8 mouse cellular contexts compared by ENCODE assay signal in the genomic region with DNA sequence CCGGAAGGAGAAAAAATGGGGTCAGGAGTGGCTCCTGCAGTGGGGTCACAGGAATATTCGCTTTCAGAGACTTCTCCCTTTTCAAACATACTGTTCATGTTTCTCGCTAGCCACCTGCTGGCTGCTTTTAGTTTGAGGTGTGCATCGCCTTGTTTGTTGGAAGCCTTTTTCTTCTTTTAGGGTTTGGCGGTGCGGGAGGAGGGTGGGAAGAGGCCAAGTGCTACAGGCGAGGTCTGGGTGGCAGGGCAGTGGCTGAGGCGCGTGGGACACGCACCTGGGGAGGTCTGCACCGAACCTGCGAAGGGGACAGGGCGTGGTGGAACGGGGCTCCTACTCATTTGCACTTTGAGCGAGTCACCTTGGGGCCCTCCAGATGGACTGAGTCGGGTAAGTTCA. TPM values are rescaled to one million over a fixed set of nuclear protein-coding genes. Genes with fewer than 3 reads are reported as not detected.
A peak's percentile ranks its signal among the peaks of the same experiment; 100 is the strongest.
DNase-seq lines count a peak whose midpoint lies in the region; ATAC-seq and TF ChIP-seq lines count a peak whose summit lies in the region.

No protein-coding gene starts in this region.

- in situ Hi-C loops in Patski (cut with MboI; ENCODE audit: low pct_unique_long_range_greater_than_20kb): no loop called here

- peak overlapping the region; percentile 77 for H3K4me2 ChIP-seq in heart, embryonic 15.5 days
- H3K4me2 ChIP-seq in forebrain, embryonic 12.5 days: peak overlapping the region; percentile 75
- H3K4me2 ChIP-seq in kidney, postnatal 0 days (ENCODE audit: low read length): peak overlapping the region; percentile 75

- H3K4me1 ChIP-seq in heart, embryonic 15.5 days (replicated peaks): peaks cover 11% of the 10 kb centered on the region
- H3K4me1 ChIP-seq in forebrain, embryonic 12.5 days: peaks cover 12% of the 10 kb centered on the region
- no peaks in the 10 kb centered on the region for H3K4me1 ChIP-seq in kidney, postnatal 0 days (replicated peaks; ENCODE audit: insufficient read depth, low read length)

- DNase-seq in heart, adult 8-10 months (ENCODE audit: low spot score): no peak
- no peak for DNase-seq in Patski (ENCODE audit: low read depth, low spot score)
- DNase-seq in kidney, postnatal 0 days (ENCODE audit: low spot score): peak; percentile 79
- peak; percentile 55 to 59 for DNase-seq in thymus, postnatal 10 days (ENCODE audit: low spot score in 2 of 2)
- no peak for DNase-seq in Muller cell, postnatal 12 days (ENCODE audit: inconsistent ontology term)

- TF ChIP-seq CTCF in Patski (IDR thresholded peaks at IDR 0.05): no peak
- TF ChIP-seq CTCF in kidney, postnatal 0 days (IDR thresholded peaks at IDR 0.05; ENCODE audit: low read depth): peak; percentile 56

- WGBS in heart, embryonic 15.5 days: 4% methylated on average over 16 of the region's 16 CpGs
- 4% methylated on average over 16 of the region's 16 CpGs for WGBS in forebrain, embryonic 12.5 days
- 2% methylated on average over 16 of the region's 16 CpGs for WGBS in kidney, postnatal 0 days

- peak overlapping the region; percentile 85 for H3K4me3 ChIP-seq in heart, embryonic 15.5 days
- H3K4me3 ChIP-seq in forebrain, embryonic 12.5 days (replicated peaks): peak overlapping the region; percentile 81
- peak overlapping the region; percentile 62 for H3K4me3 ChIP-seq in kidney, postnatal 0 days (replicated peaks; ENCODE audit: low read depth, low read length)

- peak overlapping the region; percentile 94 for H3K27ac ChIP-seq in heart, embryonic 15.5 days
- H3K27ac ChIP-seq in forebrain, embryonic 12.5 days: peak overlapping the region; percentile 88
- H3K27ac ChIP-seq in kidney, postnatal 0 days: peak overlapping the region; percentile 97

- POLR2A ChIA-PET in Patski (lab: Charles Lee): no interaction called here

- peak; percentile 7; the same call in 1 of the 2 replicates for ATAC-seq in heart, embryonic 15.5 days (replicated peaks; ENCODE audit: insufficient number of reproducible peaks, insufficient read depth, low FRiP score, low read depth)
- ATAC-seq in Patski: peak; percentile 31
- peak; percentile 3; the same call in 1 of the 2 replicates for ATAC-seq in forebrain, embryonic 12.5 days (ENCODE audit: low FRiP score)
- peak; percentile 17 for ATAC-seq in kidney, postnatal 0 days (replicated peaks; ENCODE audit: low FRiP score, low read depth)
- ATAC-seq in megakaryocyte-erythroid progenitor cell, adult 5-6 weeks (replicated peaks; ENCODE audit: low FRiP score, low TSS enrichment, poor library complexity, severe bottlenecking): peak; percentile 60

- no peaks in the 10 kb centered on the region for H3K9me3 ChIP-seq in heart, embryonic 15.5 days (replicated peaks)
- no peaks in the 10 kb centered on the region for H3K9me3 ChIP-seq in forebrain, embryonic 12.5 days
- H3K9me3 ChIP-seq in kidney, postnatal 0 days (replicated peaks; ENCODE audit: low read length): no peaks in the 10 kb centered on the region

- CTCF ChIA-PET in Patski (lab: Charles Lee): no interaction called here

- no peaks in the 10 kb centered on the region for H3K27me3 ChIP-seq in heart, embryonic 15.5 days
- H3K27me3 ChIP-seq in Patski: no peaks in the 10 kb centered on the region
- H3K27me3 ChIP-seq in forebrain, embryonic 12.5 days: no peaks in the 10 kb centered on the region
- no peaks in the 10 kb centered on the region for H3K27me3 ChIP-seq in kidney, postnatal 0 days (ENCODE audit: insufficient read depth, low read length)

- peak overlapping the region; percentile 88 for H3K9ac ChIP-seq in heart, embryonic 15.5 days
- H3K9ac ChIP-seq in forebrain, embryonic 12.5 days: peak overlapping the region; percentile 80
- H3K9ac ChIP-seq in kidney, postnatal 0 days (ENCODE audit: low read depth, low read length): peak overlapping the region; percentile 90

- peaks cover 16% of the 10 kb centered on the region for H3K36me3 ChIP-seq in heart, embryonic 15.5 days
- H3K36me3 ChIP-seq in forebrain, embryonic 12.5 days (replicated peaks): peaks cover 24% of the 10 kb centered on the region
- H3K36me3 ChIP-seq in kidney, postnatal 0 days (ENCODE audit: insufficient read depth, low read length): peaks cover 22% of the 10 kb centered on the region; the same call in 1 of the 2 replicates

RNA-seq across cellular contexts. Expression of a gene that starts 0.8 kb away (rescaled TPM):
- 6.7 and 8.4 TPM in 2 replicates for polyA plus RNA-seq in heart, embryonic 15.5 days (2015; fragmentation: Nextera tagmentation; extraction: Ambion mirVana)
- total RNA-seq in heart, adult 8-10 months (2022): 1 to 10 TPM; 3.1 to 4.7 (median 4.1) TPM
- polyA plus RNA-seq in Patski (2021): 5.7 TPM
- polyA plus RNA-seq in forebrain, embryonic 12.5 days (2016; fragmentation: Nextera tagmentation; extraction: Ambion mirVana): 8.2 and 8.7 TPM in 2 replicates
- polyA plus RNA-seq in kidney, postnatal 0 days (2015; fragmentation: Nextera tagmentation; extraction: Ambion mirVana): 7.0 and 9.7 TPM in 2 replicates
- total RNA-seq in megakaryocyte-erythroid progenitor cell, adult 5-6 weeks (2014; fragmentation: Nextera tagmentation): 4.5 TPM in 2 replicates
- 0.75 and 3.7 TPM in 2 replicates for total RNA-seq in megakaryocyte-erythroid progenitor cell, adult 5-6 weeks (2017)

RNA-seq across cellular contexts. Expression of a gene that starts 0.8 kb away (rescaled TPM):
- 36.6 and 47.4 TPM in 2 replicates for polyA plus RNA-seq in heart, embryonic 15.5 days (2015; fragmentation: Nextera tagmentation; extraction: Ambion mirVana)
- total RNA-seq in heart, adult 8-10 months (2022): 10 to 100 TPM; 13.4 to 15.8 (median 14.8) TPM
- 66.2 TPM for polyA plus RNA-seq in Patski (2021)
- 19.9 and 21.4 TPM in 2 replicates for polyA plus RNA-seq in forebrain, embryonic 12.5 days (2016; fragmentation: Nextera tagmentation; extraction: Ambion mirVana)
- polyA plus RNA-seq in kidney, postnatal 0 days (2015; fragmentation: Nextera tagmentation; extraction: Ambion mirVana): 77.9 and 85.5 TPM in 2 replicates
- 15.9 and 20.4 TPM in 2 replicates for total RNA-seq in megakaryocyte-erythroid progenitor cell, adult 5-6 weeks (2014; fragmentation: Nextera tagmentation)
- total RNA-seq in megakaryocyte-erythroid progenitor cell, adult 5-6 weeks (2017): 11.5 and 23.4 TPM in 2 replicates

RNA-seq across cellular contexts. Expression of a gene that starts 11.2 kb away (rescaled TPM):
- 126 and 148 TPM in 2 replicates for polyA plus RNA-seq in heart, embryonic 15.5 days (2015; fragmentation: Nextera tagmentation; extraction: Ambion mirVana)
- 10 to 100 TPM; 30.3 to 34.3 (median 32.9) TPM for total RNA-seq in heart, adult 8-10 months (2022)
- polyA plus RNA-seq in Patski (2021): 179 TPM
- 28.3 and 36.8 TPM in 2 replicates for polyA plus RNA-seq in forebrain, embryonic 12.5 days (2016; fragmentation: Nextera tagmentation; extraction: Ambion mirVana)
- 133 and 140 TPM in 2 replicates for polyA plus RNA-seq in kidney, postnatal 0 days (2015; fragmentation: Nextera tagmentation; extraction: Ambion mirVana)
- total RNA-seq in megakaryocyte-erythroid progenitor cell, adult 5-6 weeks (2014; fragmentation: Nextera tagmentation): 19.9 and 45.0 TPM in 2 replicates
- 13.1 and 13.6 TPM in 2 replicates for total RNA-seq in megakaryocyte-erythroid progenitor cell, adult 5-6 weeks (2017)

Comparison
In these comparisons a context has a peak if more than half of its experiments do, and no peak if none do; other contexts are left out.
1. ATAC-seq: peak in every context shown above with its lines; median percentile 60 in megakaryocyte-erythroid progenitor cell, adult 5-6 weeks; 31 in Patski; 17 in kidney, postnatal 0 days; 7 in heart, embryonic 15.5 days; 3 in forebrain, embryonic 12.5 days.
2. DNase-seq: peak in kidney, postnatal 0 days (single experiment) and thymus, postnatal 10 days (2 of 2); none in heart, adult 8-10 months (single experiment), Patski (single experiment) and Muller cell, postnatal 12 days (single experiment).
3. Peak in every context shown above with its lines, with median percentiles within 50 percentile points of each other: H3K27ac ChIP-seq, H3K4me2 ChIP-seq, H3K4me3 ChIP-seq and H3K9ac ChIP-seq.